In the genomic region with DNA sequence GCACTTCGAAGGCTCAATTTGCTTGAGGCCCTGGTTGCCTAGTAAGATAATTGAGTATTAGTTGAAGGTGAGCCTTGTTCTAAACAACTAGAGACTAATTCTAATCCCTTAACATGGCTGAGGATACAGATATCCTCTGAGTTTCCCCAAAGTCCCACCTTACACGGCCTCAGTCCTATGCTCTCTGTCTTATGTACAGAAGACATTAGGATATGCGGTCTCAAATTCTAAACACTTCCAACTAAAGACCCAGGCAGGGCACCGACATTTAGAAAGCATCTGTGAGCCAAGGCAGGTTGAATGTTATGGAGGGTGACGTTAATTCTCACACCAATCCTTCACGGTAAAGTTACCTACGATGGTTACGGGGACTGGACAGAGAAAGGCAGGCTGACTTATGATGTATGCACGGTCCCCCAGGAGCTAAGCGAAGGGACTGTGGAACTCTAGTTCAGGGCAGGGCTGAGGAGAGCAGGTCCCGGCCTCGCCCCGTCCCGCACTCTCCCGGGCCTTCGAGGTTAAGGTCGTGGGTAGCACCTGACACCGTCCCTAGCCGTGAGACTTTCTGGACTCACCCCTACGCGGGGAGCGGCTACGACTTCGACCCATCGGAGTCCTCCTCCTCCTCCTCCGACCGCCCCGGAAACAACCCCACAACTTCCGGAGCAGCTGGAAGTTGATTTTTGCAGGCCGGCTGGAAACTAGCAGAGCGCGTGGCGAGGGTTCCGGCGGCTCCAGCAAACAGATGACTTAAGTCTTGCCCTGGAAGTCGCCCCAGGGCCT, we compare ENCODE assay signal across 8 mouse cellular contexts. TPM values are rescaled to one million over a fixed set of nuclear protein-coding genes. Genes with fewer than 3 reads are reported as not detected.
DNase-seq lines count a peak whose midpoint lies in the region; ATAC-seq and TF ChIP-seq lines count a peak whose summit lies in the region.

A gene (minus strand): TSS at position 651 of the 783 bp plus-strand sequence.

- peak within 1 kb of the TSS; percentile 80 for H3K4me2 ChIP-seq in heart, embryonic 15.5 days
- H3K4me2 ChIP-seq in liver, embryonic 14.5 days (ENCODE audit: low read depth): peak within 1 kb of the TSS; percentile 81
- peak within 1 kb of the TSS; percentile 51 for H3K4me2 ChIP-seq in neural tube, embryonic 11.5 days (ENCODE audit: low read depth)
- H3K4me2 ChIP-seq in stomach, postnatal 0 days (replicated peaks; ENCODE audit: low read depth): peak within 1 kb of the TSS; percentile 58

- peak within 1 kb of the TSS; percentile 89 for H3K27ac ChIP-seq in forebrain, embryonic 10.5 days
- H3K27ac ChIP-seq in heart, embryonic 15.5 days: peak within 1 kb of the TSS; percentile 72
- peak within 1 kb of the TSS; percentile 83 for H3K27ac ChIP-seq in liver, embryonic 14.5 days
- 0 out of 2 replicates have a peak within 1 kb of the TSS, but pooled peaks have one; percentile 49 for H3K27ac ChIP-seq in neural tube, embryonic 11.5 days (ENCODE audit: low read depth, low read length)
- peak within 1 kb of the TSS; percentile 87 for H3K27ac ChIP-seq in stomach, postnatal 0 days (replicated peaks)

- TF ChIP-seq CTCF in liver, embryonic 14.5 days (IDR thresholded peaks at IDR 0.05; ENCODE audit: low read depth): no peak
- no peak for TF ChIP-seq CTCF in stomach, postnatal 0 days (IDR thresholded peaks at IDR 0.05; ENCODE audit: low read depth)

- peak within 1 kb of the TSS; percentile 90 for H3K9ac ChIP-seq in heart, embryonic 15.5 days
- H3K9ac ChIP-seq in liver, embryonic 14.5 days (replicated peaks): peak within 1 kb of the TSS; percentile 96
- peak within 1 kb of the TSS; percentile 73 for H3K9ac ChIP-seq in neural tube, embryonic 11.5 days (ENCODE audit: low read length)
- peak within 1 kb of the TSS; percentile 85 for H3K9ac ChIP-seq in stomach, postnatal 0 days (ENCODE audit: low read length)

- peak; percentile 89 to 90 for DNase-seq in CD8-positive naive resting alpha-beta T cell, adult 2 months (ENCODE audit: low read depth in 2 of 2, low spot score in 2 of 2)
- peak; percentile 93 for DNase-seq in c-Kit-positive CD71-negative TER-119-negative erythroid progenitor cells, embryonic 14.5 days (ENCODE audit: low read depth)
- DNase-seq in forebrain, embryonic 10.5 days (ENCODE audit: extremely low spot score, low spot score): peak; percentile 93
- DNase-seq in kidney, postnatal 25 days: peak; percentile 91 to 94
- DNase-seq in liver, embryonic 14.5 days (ENCODE audit: low read depth in 3 of 3, low spot score in 3 of 3): peak; percentile 84 to 89 (median 88)
- peak; percentile 93 for DNase-seq in neural tube, embryonic 11.5 days (ENCODE audit: low spot score)
- DNase-seq in stomach, postnatal 0 days (ENCODE audit: low spot score): peak; percentile 96

- peaks cover 17% of the 10 kb centered on the region for H3K4me1 ChIP-seq in forebrain, embryonic 10.5 days
- peaks cover 10% of the 10 kb centered on the region for H3K4me1 ChIP-seq in heart, embryonic 15.5 days (replicated peaks)
- peaks cover 2 to 6% of the 10 kb centered on the region in 2 experiments; a peak in 3 of 4 replicates for H3K4me1 ChIP-seq in liver, embryonic 14.5 days (replicated peaks; ENCODE audit: control insufficient read depth in 2 of 2, insufficient read depth in 2 of 2, low read length in 1 of 2)
- H3K4me1 ChIP-seq in neural tube, embryonic 11.5 days (ENCODE audit: control insufficient read depth, insufficient read depth, low read length): no peaks in the 10 kb centered on the region; the same call in 1 of the 2 replicates
- H3K4me1 ChIP-seq in stomach, postnatal 0 days (replicated peaks; ENCODE audit: control insufficient read depth, insufficient read depth): no peaks in the 10 kb centered on the region

- peak; percentile 47; the same call in 1 of the 2 replicates for TF ChIP-seq EP300 in liver, embryonic 14.5 days (IDR thresholded peaks at IDR 0.05; ENCODE audit: low read depth)
- TF ChIP-seq EP300 in stomach, postnatal 0 days (optimal IDR thresholded peaks at IDR 0.05): no peak

- WGBS in forebrain, embryonic 10.5 days: 3% methylated on average over 36 of the region's 36 CpGs
- 2% methylated on average over 36 of the region's 36 CpGs for WGBS in heart, embryonic 15.5 days
- 2% methylated on average over 36 of the region's 36 CpGs for WGBS in liver, embryonic 14.5 days (ENCODE audit: insufficient replicate concordance)
- WGBS in neural tube, embryonic 11.5 days: 2% methylated on average over 36 of the region's 36 CpGs
- WGBS in stomach, postnatal 0 days: 2% methylated on average over 36 of the region's 36 CpGs

- H3K9me3 ChIP-seq in forebrain, embryonic 10.5 days: no peaks in the 10 kb centered on the region
- H3K9me3 ChIP-seq in heart, embryonic 15.5 days (replicated peaks): no peaks in the 10 kb centered on the region
- no peaks in the 10 kb centered on the region for H3K9me3 ChIP-seq in liver, embryonic 14.5 days (ENCODE audit: control insufficient read depth, low read length)
- no peaks in the 10 kb centered on the region for H3K9me3 ChIP-seq in neural tube, embryonic 11.5 days (ENCODE audit: control insufficient read depth, low read length)
- no peaks in the 10 kb centered on the region for H3K9me3 ChIP-seq in stomach, postnatal 0 days (ENCODE audit: control insufficient read depth, low read length)

- H3K27me3 ChIP-seq in forebrain, embryonic 10.5 days (ENCODE audit: poor library complexity, severe bottlenecking): no peaks in the 10 kb centered on the region
- H3K27me3 ChIP-seq in heart, embryonic 15.5 days: no peaks in the 10 kb centered on the region
- no peaks in the 10 kb centered on the region for H3K27me3 ChIP-seq in liver, embryonic 14.5 days (ENCODE audit: control insufficient read depth, insufficient read depth, low read length)
- no peaks in the 10 kb centered on the region for H3K27me3 ChIP-seq in neural tube, embryonic 11.5 days (ENCODE audit: control insufficient read depth, insufficient read depth, low read length)
- no peaks in the 10 kb centered on the region for H3K27me3 ChIP-seq in stomach, postnatal 0 days (ENCODE audit: control insufficient read depth, insufficient read depth, low read length)

- ATAC-seq in heart, embryonic 15.5 days (replicated peaks; ENCODE audit: insufficient number of reproducible peaks, insufficient read depth, low FRiP score, low read depth): peak; percentile 81
- ATAC-seq in liver, embryonic 14.5 days (ENCODE audit: insufficient read depth): peak; percentile 92
- peak; percentile 71 for ATAC-seq in neural tube, embryonic 11.5 days (ENCODE audit: insufficient read depth, low FRiP score, low TSS enrichment)
- peak; percentile 97 for ATAC-seq in stomach, postnatal 0 days (ENCODE audit: low FRiP score, low TSS enrichment)

- H3K4me3 ChIP-seq in forebrain, embryonic 10.5 days: peak within 1 kb of the TSS; percentile 74
- peak within 1 kb of the TSS; percentile 91 for H3K4me3 ChIP-seq in heart, embryonic 15.5 days
- H3K4me3 ChIP-seq in liver, embryonic 14.5 days (ENCODE audit: insufficient read depth in 1 of 2, low read depth in 2 of 2, low read length in 2 of 2): peak within 1 kb of the TSS; percentile 92 to 95
- peak within 1 kb of the TSS; percentile 80 for H3K4me3 ChIP-seq in neural tube, embryonic 11.5 days (ENCODE audit: low read depth, low read length)
- peak within 1 kb of the TSS; percentile 85 for H3K4me3 ChIP-seq in stomach, postnatal 0 days (ENCODE audit: low read depth, low read length)

- peaks cover 40% of the 10 kb centered on the region for H3K36me3 ChIP-seq in forebrain, embryonic 10.5 days (replicated peaks)
- H3K36me3 ChIP-seq in heart, embryonic 15.5 days: peaks cover 34% of the 10 kb centered on the region
- peaks cover 23% of the 10 kb centered on the region for H3K36me3 ChIP-seq in liver, embryonic 14.5 days (replicated peaks; ENCODE audit: control insufficient read depth, insufficient read depth, low read depth)
- peaks cover 6% of the 10 kb centered on the region for H3K36me3 ChIP-seq in neural tube, embryonic 11.5 days (ENCODE audit: control insufficient read depth, insufficient read depth, low read length)
- H3K36me3 ChIP-seq in stomach, postnatal 0 days (ENCODE audit: control insufficient read depth, insufficient read depth, low read length): peaks cover 5% of the 10 kb centered on the region; the same call in 1 of the 2 replicates

RNA-seq across cellular contexts. Expression of the gene that starts here (rescaled TPM):
- polyA plus RNA-seq in forebrain, embryonic 10.5 days (2016; fragmentation: Nextera tagmentation; extraction: Ambion mirVana): 125 and 136 TPM in 2 replicates
- polyA plus RNA-seq in heart, embryonic 15.5 days (2015; fragmentation: Nextera tagmentation; extraction: Ambion mirVana): 68.3 and 81.3 TPM in 2 replicates
- 13.6 and 27.2 TPM in 2 replicates for polyA plus RNA-seq in liver, embryonic 14.5 days (2012; rRNA removed)
- 54.5 and 58.2 TPM in 2 replicates for polyA plus RNA-seq in liver, embryonic 14.5 days (2014; fragmentation: Nextera tagmentation; extraction: Ambion mirVana)
- polyA plus RNA-seq in neural tube, embryonic 11.5 days (2014; fragmentation: Nextera tagmentation; extraction: Ambion mirVana): 115 and 130 TPM in 2 replicates
- 82.7 and 90.8 TPM in 2 replicates for polyA plus RNA-seq in stomach, postnatal 0 days (2015; fragmentation: Nextera tagmentation; extraction: Ambion mirVana)

Comparison
In these comparisons a context has a peak if more than half of its experiments do, and no peak if none do; other contexts are left out.
1. Peak in every context shown above with its lines: DNase-seq, ATAC-seq, H3K4me3 ChIP-seq and H3K27ac ChIP-seq.